Mouse (Mus musculus) heart, embryonic 12.5 days (tissue): ENCODE measurements around the gene Cox6b2. TPM values are rescaled to one million over a fixed set of nuclear protein-coding genes. Genes with fewer than 3 reads are reported as not detected.

ENCODE experiments used
- ATAC-seq: fragments of 200-750 bp; cut with Nextera tagmentation; 2 replicates; pipeline ENCODE4 v1.8.0; 2017; ENCODE audit warnings: moderate TSS enrichment, moderate library complexity; ENCODE audit not compliant: insufficient number of reproducible peaks, low FRiP score
- H3K27ac ChIP-seq: fragments of 300-500 bp; sonication (generic); 2 replicates; pipeline ENCODE4 v1.5.1; 2016; ENCODE audit warnings: mild to moderate bottlenecking, moderate library complexity; ENCODE audit not compliant: poor library complexity, severe bottlenecking
- H3K27me3 ChIP-seq: fragments of 300-500 bp; sonication (generic); replicated peaks from 2 replicates; pipeline ENCODE4 v1.6.1; 2016; ENCODE audit warnings: mild to moderate bottlenecking, moderate library complexity
- H3K36me3 ChIP-seq: fragments of 300-500 bp; sonication (generic); 2 replicates; pipeline ENCODE4 v1.6.1; 2016; ENCODE audit warnings: mild to moderate bottlenecking, moderate library complexity
- H3K4me1 ChIP-seq: fragments of 300-500 bp; sonication (generic); replicated peaks from 2 replicates; pipeline ENCODE4 v1.6.1; 2016; ENCODE audit warnings: mild to moderate bottlenecking
- H3K4me2 ChIP-seq: fragments of 300-500 bp; sonication (generic); 2 replicates; pipeline ENCODE4 v1.6.1; 2016; ENCODE audit warnings: mild to moderate bottlenecking, moderate library complexity
- H3K4me3 ChIP-seq: fragments of 300-500 bp; sonication (generic); 2 replicates; pipeline ENCODE4 v1.5.1; 2016; ENCODE audit warnings: mild to moderate bottlenecking
- H3K9ac ChIP-seq: fragments of 300-500 bp; sonication (generic); 2 replicates; pipeline ENCODE4 v1.6.1; 2016; ENCODE audit warnings: mild to moderate bottlenecking, moderate library complexity
- H3K9me3 ChIP-seq: fragments of 300-500 bp; sonication (generic); replicated peaks from 2 replicates; pipeline ENCODE4 v1.6.1; 2016; ENCODE audit warnings: mild to moderate bottlenecking, moderate library complexity
- WGBS: fragments of 180-500 bp; shearing (Covaris S2); methylation state at CpG from one replicate; pipeline ENCODE4 v1.1.7; 2016; 5-methylcytosine and 5-hydroxymethylcytosine counted together
- polyA plus RNA-seq: library from polyadenylated mRNA; unstranded; fragments of >200 nt; fragmentation: Nextera tagmentation; extraction: Ambion mirVana; gene quantifications from 2 replicates; pipeline ENCODE4 v1.2.1, GENCODE M21; 2016

The Cox6b2 gene
- polyA plus RNA-seq, 1 experiment from 2014 or later, result 44.4 TPM

- Histone ChIP-seq H3K4me3 (peak overlapping the region; percentile 88), H3K36me3 (peaks cover 31% of the 10 kb centered on the region), H3K4me1 (peaks cover 28% of the 10 kb centered on the region), H3K9me3 (no peaks in the 10 kb centered on the region), H3K9ac (peak overlapping the region; percentile 94), H3K27ac (peak overlapping the region; percentile 93), H3K27me3 (no peaks in the 10 kb centered on the region), H3K4me2 (peak overlapping the region; percentile 91)
- peak; percentile 25 for ATAC-seq
- 2% methylated on average over 12 of the region's 14 CpGs for WGBS
These were observed 12.6 kb downstream of the Cox6b2 start for GRCm38 (mm10) chr7:4740309-4740727.

GRCm38 (mm10) chr7:4739544-4740275 is 13.2 kb downstream of the Cox6b2 start, which contains the start of gene Kmt5c:
Gene Kmt5c, plus strand, starts transcription at chr7:4740115.
- no peaks in the 10 kb centered on the region for H3K9me3 ChIP-seq
- peak; percentile 95 for ATAC-seq
- WGBS, result under 1% methylated on average over 36 of the region's 44 CpGs
- peak within 1 kb of the TSS; percentile 88 for H3K4me3 ChIP-seq
- peaks cover 28% of the 10 kb centered on the region for H3K4me1 ChIP-seq
- peaks cover 25% of the 10 kb centered on the region for H3K36me3 ChIP-seq
- peak within 1 kb of the TSS; percentile 93 for H3K27ac ChIP-seq
- peak within 1 kb of the TSS; percentile 91 for H3K4me2 ChIP-seq
- H3K9ac ChIP-seq, result peak within 1 kb of the TSS; percentile 94
- H3K27me3 ChIP-seq, result no peaks in the 10 kb centered on the region

GRCm38 (mm10) chr7:4739041-4739543 is 13.8 kb downstream of the Cox6b2 start:
- peak overlapping the region; percentile 70 for H3K27ac ChIP-seq
- no peak for ATAC-seq
- peak overlapping the region; percentile 41 for H3K4me3 ChIP-seq
- peaks cover 28% of the 10 kb centered on the region for H3K4me1 ChIP-seq
- H3K9ac ChIP-seq, result no peak overlapping the region; the same call in 1 of the 2 replicates
- peaks cover 19% of the 10 kb centered on the region for H3K36me3 ChIP-seq
- no peaks in the 10 kb centered on the region for H3K9me3 ChIP-seq
- H3K27me3 ChIP-seq, result no peaks in the 10 kb centered on the region
- H3K4me2 ChIP-seq, result peak overlapping the region; percentile 67
- WGBS, result 52% methylated on average over 10 of the region's 10 CpGs

GRCm38 (mm10) chr7:4732968-4733392 is 19.9 kb downstream of the Cox6b2 start:
- ATAC-seq, result no peak
- Histone ChIP-seq H3K4me3 (no peak overlapping the region), H3K27ac (no peak overlapping the region), H3K9me3 (peaks cover 3% of the 10 kb centered on the region; the same call in 1 of the 2 replicates), H3K36me3 (no peaks in the 10 kb centered on the region), H3K27me3 (0 out of 2 replicates have a peak, but pooled peaks cover 2% of the 10 kb centered on the region), H3K9ac (no peak overlapping the region), H3K4me2 (no peak overlapping the region), H3K4me1 (no peaks in the 10 kb centered on the region)
- 46% methylated on average over 6 of the region's 6 CpGs for WGBS

- H3K9ac ChIP-seq, result no peak overlapping the region
- no peak overlapping the region for H3K4me2 ChIP-seq
- H3K36me3 ChIP-seq, result no peaks in the 10 kb centered on the region
- H3K4me3 ChIP-seq, result no peak overlapping the region
- peaks cover 3% of the 10 kb centered on the region; the same call in 1 of the 2 replicates for H3K9me3 ChIP-seq
- H3K27me3 ChIP-seq, result 0 out of 2 replicates have a peak, but pooled peaks cover 2% of the 10 kb centered on the region
- H3K4me1 ChIP-seq, result no peaks in the 10 kb centered on the region
- WGBS, result 71% methylated on average over 5 of the region's 5 CpGs
- H3K27ac ChIP-seq, result no peak overlapping the region
- ATAC-seq, result no peak
These were observed 21.8 kb downstream of the Cox6b2 start for GRCm38 (mm10) chr7:4731090-4731489.

- no peaks in the 10 kb centered on the region for H3K36me3 ChIP-seq
- no peak within 1 kb of the TSS for H3K4me2 ChIP-seq
- ATAC-seq, result no peak
- no peak within 1 kb of the TSS for H3K27ac ChIP-seq
- H3K27me3 ChIP-seq, result 0 out of 2 replicates have a peak, but pooled peaks cover 6% of the 10 kb centered on the region
- no peak within 1 kb of the TSS for H3K9ac ChIP-seq
- H3K4me3 ChIP-seq, result no peak within 1 kb of the TSS
- no peaks in the 10 kb centered on the region for H3K4me1 ChIP-seq
- H3K9me3 ChIP-seq, result peaks cover 3% of the 10 kb centered on the region; the same call in 1 of the 2 replicates
- WGBS, result 57% methylated on average over 7 of the region's 7 CpGs
These were observed 27.7 kb downstream of the Cox6b2 start, which contains the start of gene Tmem150b for GRCm38 (mm10) chr7:4725169-4725568. Gene Tmem150b, minus strand, starts transcription at chr7:4725249.

GRCm38 (mm10) chr7:4724359-4724758 is 28.5 kb downstream of the Cox6b2 start:
- no peak overlapping the region for H3K9ac ChIP-seq
- ATAC-seq, result no peak
- 0 out of 2 replicates have a peak, but pooled peaks cover 6% of the 10 kb centered on the region for H3K27me3 ChIP-seq
- 49% methylated on average over 3 of the region's 3 CpGs for WGBS
- no peaks in the 10 kb centered on the region for H3K9me3 ChIP-seq
- no peak overlapping the region for H3K27ac ChIP-seq
- no peaks in the 10 kb centered on the region for H3K4me1 ChIP-seq
- H3K36me3 ChIP-seq, result no peaks in the 10 kb centered on the region
- no peak overlapping the region for H3K4me3 ChIP-seq
- H3K4me2 ChIP-seq, result no peak overlapping the region

GRCm38 (mm10) chr7:4723508-4723907 is 29.4 kb downstream of the Cox6b2 start:
- no peak overlapping the region for H3K27ac ChIP-seq
- no peaks in the 10 kb centered on the region for H3K4me1 ChIP-seq
- H3K36me3 ChIP-seq, result no peaks in the 10 kb centered on the region
- no peaks in the 10 kb centered on the region for H3K9me3 ChIP-seq
- 0 out of 2 replicates have a peak, but pooled peaks cover 6% of the 10 kb centered on the region for H3K27me3 ChIP-seq
- peak overlapping the region; percentile 58 for H3K4me2 ChIP-seq
- H3K4me3 ChIP-seq, result peak overlapping the region; percentile 17
- WGBS, result 31% methylated on average over 12 of the region's 12 CpGs
- H3K9ac ChIP-seq, result no peak overlapping the region
- ATAC-seq, result no peak

- Histone ChIP-seq H3K36me3 (peaks cover 15% of the 10 kb centered on the region), H3K4me3 (no peak overlapping the region), H3K9ac (no peak overlapping the region), H3K4me2 (no peak overlapping the region), H3K27ac (no peak overlapping the region), H3K9me3 (no peaks in the 10 kb centered on the region), H3K4me1 (no peaks in the 10 kb centered on the region), H3K27me3 (no peaks in the 10 kb centered on the region)
- no peak for ATAC-seq
- WGBS, result 89% methylated on average over 3 of the region's 3 CpGs
These were observed 33.6 kb downstream of the Cox6b2 start for GRCm38 (mm10) chr7:4719276-4719675.

GRCm38 (mm10) chr7:4716955-4717354 is 35.9 kb downstream of the Cox6b2 start:
- no peak overlapping the region for H3K27ac ChIP-seq
- no peak for ATAC-seq
- WGBS, result 66% methylated on average over 6 of the region's 6 CpGs
- H3K4me2 ChIP-seq, result no peak overlapping the region
- H3K9me3 ChIP-seq, result no peaks in the 10 kb centered on the region
- H3K4me1 ChIP-seq, result no peaks in the 10 kb centered on the region
- peaks cover 36% of the 10 kb centered on the region for H3K36me3 ChIP-seq
- H3K4me3 ChIP-seq, result no peak overlapping the region
- H3K9ac ChIP-seq, result no peak overlapping the region
- H3K27me3 ChIP-seq, result no peaks in the 10 kb centered on the region

- no peaks in the 10 kb centered on the region for H3K9me3 ChIP-seq
- no peak overlapping the region for H3K27ac ChIP-seq
- no peaks in the 10 kb centered on the region for H3K27me3 ChIP-seq
- no peak for ATAC-seq
- peaks cover 75% of the 10 kb centered on the region for H3K36me3 ChIP-seq
- H3K4me2 ChIP-seq, result no peak overlapping the region
- H3K4me1 ChIP-seq, result no peaks in the 10 kb centered on the region
- H3K4me3 ChIP-seq, result no peak overlapping the region
- 76% methylated on average over 3 of the region's 3 CpGs for WGBS
- H3K9ac ChIP-seq, result no peak overlapping the region
These were observed 40.3 kb downstream of the Cox6b2 start for GRCm38 (mm10) chr7:4712594-4712993.
